Mouse (Mus musculus) embryonic fibroblast, embryonic 13.5 days (primary cell): ENCODE results near the gene Cflar.
"Not testable (repeated sequence)": the region's sequence is repeated elsewhere in the genome, so short reads cannot be mapped to it uniquely, and the experiment has no call there.

Source experiments
- CTCF ChIP-seq: IDR thresholded peaks from 2 replicates; pipeline ENCODE4 v1.5.1; 2011; ENCODE audit warnings: mild to moderate bottlenecking, control low read depth, low read length, moderate library complexity, borderline replicate concordance; ENCODE audit not compliant: insufficient read depth
- POLR2A ChIP-seq: IDR thresholded peaks from 2 replicates; pipeline ENCODE4 v1.6.1; 2011; ENCODE audit warnings: low read depth, mild to moderate bottlenecking, control low read depth, low read length, moderate library complexity

DNA sequence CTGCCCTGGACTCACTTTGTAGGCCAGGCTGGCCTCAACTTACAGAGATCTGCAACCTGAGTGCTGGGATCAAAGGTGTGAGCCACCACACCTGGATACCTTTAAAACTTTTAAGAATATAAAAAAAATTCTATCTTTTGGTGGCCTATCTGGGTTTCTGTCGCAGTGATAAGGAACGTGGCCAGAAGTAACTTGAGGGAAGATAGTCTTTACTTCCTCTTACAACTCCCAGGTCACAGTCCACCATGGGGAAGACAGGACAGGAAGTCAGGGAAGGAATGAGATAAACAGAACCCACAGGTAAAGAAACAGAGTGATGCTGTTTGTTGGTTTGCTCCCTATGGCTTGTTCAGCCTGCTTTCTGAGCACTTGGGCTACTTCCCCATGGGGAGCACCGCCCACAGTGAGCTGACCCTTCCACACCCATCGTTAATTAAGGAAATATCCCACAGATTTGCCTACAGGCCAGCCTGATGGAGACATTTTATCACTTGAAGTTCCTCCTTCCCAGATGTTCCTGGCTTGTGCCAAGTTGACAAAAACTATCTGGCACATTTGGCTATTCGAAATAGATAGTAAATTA, 10.6 kb upstream of the Cflar start:
- not testable (repeated sequence) for TF ChIP-seq CTCF, POLR2A
